Mouse (Mus musculus) ovary, postnatal 14 days (tissue): Measurements from ENCODE around the gene Arl9.
"Not testable (repeated sequence)": the region's sequence is repeated elsewhere in the genome, so short reads cannot be mapped to it uniquely, and the experiment has no call there.

Experiments
- DNase-seq: peaks from one replicate; pipeline ENCODE4 v3.0.0; 2022; ENCODE audit warnings: low spot score

Arl9 gene

DNA sequence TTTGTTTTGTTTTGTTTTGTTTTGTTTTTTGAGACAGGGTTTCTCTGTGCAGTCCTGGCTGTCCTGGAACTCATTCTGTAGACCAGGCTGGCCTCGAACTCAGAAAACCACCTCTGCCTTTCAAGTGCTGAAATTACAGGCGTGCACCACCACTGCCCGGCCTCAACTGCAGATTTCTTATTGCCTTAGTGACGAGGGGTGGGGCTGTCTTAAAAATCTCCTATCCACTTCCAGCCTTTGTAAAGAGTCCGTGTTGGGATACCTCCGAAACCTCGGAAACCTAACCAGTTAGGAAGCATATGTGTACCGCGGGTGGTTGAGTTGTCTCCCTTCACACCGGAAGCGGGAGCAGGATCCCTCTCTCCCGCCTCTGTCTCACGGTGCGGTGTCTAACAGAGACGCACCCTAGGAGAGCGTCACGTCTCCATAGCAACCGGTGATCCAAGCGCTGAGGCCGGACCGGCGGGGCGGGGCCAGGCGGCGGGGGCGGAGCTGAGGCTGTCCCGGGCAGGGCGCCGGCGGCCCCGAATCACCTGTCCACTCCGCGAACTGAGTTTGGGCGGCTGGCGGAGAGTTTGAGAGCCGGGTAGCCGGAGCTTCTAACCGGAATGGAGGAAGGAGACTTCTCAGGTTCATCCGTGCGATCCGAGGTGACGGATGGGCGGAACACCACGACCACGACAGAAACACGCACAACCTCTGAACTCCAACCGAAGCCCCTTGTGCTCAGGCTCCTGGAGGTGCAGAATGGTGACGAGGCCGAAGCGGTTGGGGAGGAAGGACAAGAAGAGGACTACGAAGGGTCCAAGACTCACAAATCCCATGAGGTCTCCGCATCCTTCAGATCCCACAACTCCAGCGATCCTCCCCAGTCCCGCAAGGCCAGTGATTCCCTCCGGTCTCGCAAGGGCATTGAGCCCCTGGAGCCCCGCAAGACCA lies 12.0 kb downstream of the Arl9 start, which contains the start of gene Thegl:
Gene Thegl, plus strand, starts transcription at position 480 of the 939 bp plus-strand sequence.
- DNase-seq, result peak; percentile 58

DNA sequence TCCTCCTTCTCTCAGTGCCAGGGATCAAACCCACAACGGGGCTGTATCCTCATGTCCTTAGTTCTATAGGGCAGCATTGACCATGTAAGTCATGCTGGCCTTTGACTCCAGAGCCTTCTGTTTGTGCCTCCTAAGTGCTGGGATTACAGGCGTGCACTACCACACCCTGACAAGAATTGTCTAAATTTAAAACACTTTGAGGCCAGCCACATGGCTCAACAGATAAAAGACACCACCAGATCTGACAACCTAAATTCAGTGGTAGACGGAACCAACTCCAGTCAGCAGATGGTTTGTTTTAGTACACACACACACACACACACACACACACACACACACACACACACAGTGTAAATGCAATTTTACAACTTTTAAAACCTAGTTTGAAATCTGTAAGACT lies 24.2 kb downstream of the Arl9 start:
- no peak for DNase-seq

DNA sequence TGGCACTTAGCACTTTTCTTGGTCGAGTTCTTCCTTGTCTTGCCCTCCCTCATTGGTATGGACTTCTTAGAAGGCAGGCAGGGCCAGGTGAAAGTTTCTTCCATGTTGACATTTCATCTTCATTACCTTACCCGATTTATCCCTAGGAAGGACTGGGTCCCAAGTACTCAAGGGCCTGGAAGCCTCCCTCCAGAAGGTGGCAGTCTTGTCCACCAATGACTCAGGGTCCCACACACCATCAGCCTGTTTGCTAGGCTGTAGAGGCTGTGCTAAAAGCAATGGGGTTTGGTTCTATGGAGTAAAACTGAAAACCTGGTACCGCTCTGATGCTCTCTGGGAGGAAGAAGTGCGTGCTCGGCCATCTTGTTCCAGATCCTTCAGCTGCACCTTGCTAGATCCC lies 25.9 kb downstream of the Arl9 start:
- DNase-seq, result peak; percentile 39

DNA sequence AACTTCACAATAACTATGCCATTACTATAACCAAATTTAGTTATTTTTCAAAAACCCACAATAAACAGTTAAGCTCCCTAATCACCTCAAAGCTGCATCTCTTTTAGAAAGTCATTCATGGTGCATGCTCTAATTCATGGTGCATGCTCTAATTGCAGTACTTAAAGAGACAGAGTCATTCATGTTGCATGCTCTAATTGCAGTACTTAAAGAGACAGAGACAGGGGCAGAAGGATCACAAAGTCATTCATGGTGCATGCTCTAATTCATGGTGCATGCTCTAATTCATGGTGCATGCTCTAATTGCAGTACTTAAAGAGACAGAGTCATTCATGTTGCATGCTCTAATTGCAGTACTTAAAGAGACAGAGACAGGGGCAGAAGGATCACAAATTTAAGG lies 31.2 kb downstream of the Arl9 start:
- DNase-seq, result not testable (repeated sequence)

DNA sequence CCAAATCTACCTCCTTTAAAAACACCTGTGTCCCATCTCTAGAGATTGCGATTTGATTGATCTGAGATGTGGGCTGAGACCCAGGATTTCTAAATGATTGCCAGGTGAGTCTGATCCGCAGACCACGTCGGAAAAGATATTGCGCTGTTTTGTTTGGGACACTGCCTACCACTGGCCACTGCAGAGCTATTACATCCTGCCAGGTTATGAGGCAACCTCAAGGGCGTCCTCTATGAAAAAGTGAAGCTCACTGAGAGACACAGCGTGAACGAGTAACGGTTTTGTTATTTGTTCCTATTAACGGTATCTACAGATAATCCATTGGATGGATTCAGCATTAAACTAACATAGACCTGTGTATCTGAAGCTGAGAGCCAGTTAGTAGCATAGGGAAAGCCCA lies 34.6 kb downstream of the Arl9 start:
- DNase-seq, result no peak

DNA sequence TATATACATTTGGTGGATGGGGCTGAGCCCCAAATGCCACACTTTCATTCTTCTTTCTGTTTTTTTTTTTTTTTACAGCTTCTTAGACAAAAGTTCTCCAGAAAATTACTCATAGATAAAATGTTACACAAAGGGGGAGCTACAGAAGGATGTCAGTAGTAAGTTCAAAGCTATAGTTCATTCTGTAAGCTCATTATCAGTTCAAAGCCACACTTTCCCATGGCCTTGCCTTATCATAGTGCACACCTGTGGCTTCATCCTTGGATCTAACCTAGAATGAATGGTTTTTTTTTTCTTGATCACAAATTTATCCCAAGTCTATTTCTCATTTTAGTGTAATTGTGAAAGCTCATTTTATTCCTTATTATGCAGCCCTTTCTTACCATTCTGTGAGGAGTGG lies 35.5 kb downstream of the Arl9 start:
- DNase-seq, result no peak

DNA sequence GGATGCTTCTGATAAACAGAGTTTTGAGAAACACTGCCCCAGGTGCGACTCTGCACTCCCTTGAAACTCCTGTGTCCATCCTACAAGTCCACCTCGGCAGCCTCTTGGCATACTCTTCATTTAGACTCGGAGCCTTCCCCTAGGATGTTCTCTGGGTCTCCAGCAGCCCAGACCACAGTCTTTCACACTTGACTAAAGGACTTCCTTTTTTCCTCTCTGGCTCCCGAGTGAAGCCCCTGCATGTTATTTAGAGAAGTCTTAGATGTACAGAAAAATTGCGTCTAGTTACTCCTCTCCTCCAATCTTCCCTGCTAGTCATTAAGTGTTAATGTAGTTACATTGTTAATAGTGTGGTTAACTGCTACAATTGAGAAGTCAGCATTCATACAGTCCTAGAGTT lies 40.5 kb downstream of the Arl9 start:
- no peak for DNase-seq

DNA sequence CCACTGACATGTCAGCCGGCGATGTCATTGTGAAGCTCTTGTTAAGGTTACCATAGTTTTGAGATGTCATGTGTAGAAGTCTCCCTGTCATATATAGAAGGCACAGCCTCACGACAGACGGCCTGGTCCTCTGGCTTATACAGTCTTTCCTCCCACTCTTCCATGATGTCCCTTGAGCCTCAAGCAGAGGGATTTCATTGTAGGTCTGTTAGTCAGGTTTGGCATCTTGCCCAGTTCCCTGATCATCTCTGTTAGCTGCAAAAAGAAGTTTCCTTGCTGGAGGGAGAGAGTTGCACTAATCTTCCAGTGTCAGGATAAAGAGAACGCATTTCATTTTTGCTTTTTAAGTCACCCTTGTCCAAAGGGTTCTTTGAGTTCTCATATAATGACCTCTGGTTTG lies 48.8 kb downstream of the Arl9 start:
- no peak for DNase-seq

DNA sequence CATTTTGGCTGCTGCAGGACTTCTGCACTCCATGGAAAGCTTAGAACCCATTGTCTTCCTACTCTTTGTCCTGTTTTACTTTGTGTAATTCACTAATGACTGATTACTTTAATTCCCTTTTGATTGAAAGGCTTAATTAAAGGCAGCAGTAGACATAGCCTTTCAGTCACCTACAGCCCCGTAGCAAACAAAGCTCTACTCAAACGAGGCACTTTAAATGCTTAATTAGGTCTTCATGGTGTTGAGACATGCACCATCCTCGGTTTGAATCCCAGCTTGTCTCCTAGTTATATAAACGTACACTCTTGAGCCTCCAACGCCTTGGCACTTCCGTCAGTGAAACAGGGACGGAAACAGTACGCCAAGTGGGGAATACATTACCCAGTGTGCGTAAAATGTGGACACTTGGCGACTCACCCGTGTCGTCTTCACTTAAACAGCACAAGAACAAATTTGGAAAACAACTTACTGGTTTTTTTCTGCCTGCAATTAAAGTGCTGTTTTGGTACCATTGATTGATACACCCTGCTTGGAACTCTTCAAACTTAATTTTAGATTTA lies 53.1 kb downstream of the Arl9 start:
- DNase-seq, result no peak
